Mouse (Mus musculus) ES-Bruce4 (cell line): ENCODE measurements around the gene Ghrhr.

Experiments used
- CTCF ChIP-seq: IDR thresholded peaks from one replicate; pipeline ENCODE4 v1.8.1; 2011; ENCODE audit warnings: low read depth, low read length
- EP300 ChIP-seq: IDR thresholded peaks from 2 replicates; pipeline ENCODE4 v1.6.1; 2011; ENCODE audit warnings: low read depth, low read length; ENCODE audit not compliant: insufficient read depth
- POLR2A ChIP-seq: IDR thresholded peaks from one replicate; pipeline ENCODE4 v1.8.1; 2011; ENCODE audit warnings: low read length; ENCODE audit not compliant: insufficient read depth

DNA sequence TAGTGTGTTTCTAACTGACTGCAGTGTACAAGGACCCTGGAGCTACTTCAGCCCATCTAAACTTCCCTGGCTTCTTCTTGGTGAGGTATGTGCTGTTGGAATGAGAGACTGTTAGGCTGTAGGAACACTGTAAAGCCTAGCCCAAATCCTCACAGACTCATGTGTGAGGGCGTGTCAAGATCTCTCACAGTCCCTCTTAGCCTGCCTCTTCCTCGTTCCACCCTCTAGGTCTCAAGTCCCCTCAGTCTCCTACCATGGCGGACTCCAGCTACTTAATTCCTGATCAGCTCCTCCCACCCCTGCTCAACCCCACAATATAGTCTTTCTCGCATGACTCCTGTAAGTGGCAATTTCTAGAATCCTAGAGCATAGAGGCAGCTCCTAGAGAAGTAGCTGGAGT lies 26.9 kb upstream of the Ghrhr start:
- no peak for TF ChIP-seq POLR2A
- no peak for TF ChIP-seq CTCF
- TF ChIP-seq EP300: no peak
